Mouse (Mus musculus) gastrocnemius, adult 2 months (tissue): ENCODE results near the gene Arhgap28. TPM values are rescaled to one million over a fixed set of nuclear protein-coding genes. Genes with fewer than 3 reads are reported as not detected.
A peak's percentile ranks its signal among the peaks of the same experiment; 100 is the strongest.

Experiments
- DNase-seq: peaks from one replicate; pipeline ENCODE4 v3.0.0; 2022
- H3K27ac ChIP-seq: fragments of 200-600 bp; 2 replicates; pipeline ENCODE4 v1.8.1; 2022; ENCODE audit warnings: mild to moderate bottlenecking
- H3K4me3 ChIP-seq: fragments of 200-600 bp; 2 replicates; pipeline ENCODE4 v1.8.1; 2022; ENCODE audit warnings: mild to moderate bottlenecking, moderate library complexity
- CTCF ChIP-seq: fragments of 200-600 bp; IDR thresholded peaks from 2 replicates; pipeline ENCODE4 v1.8.1; 2022; ENCODE audit warnings: antibody characterized with exemption, mild to moderate bottlenecking, moderate library complexity
- intact Hi-C: fragments of 180-260 bp; cut with DNase I; formaldehyde crosslinking; loops from one replicate; pipeline ENCODE4 v1.15.1; 2025
- total RNA-seq, 2 experiments: library from RNA; stranded (reverse); gene quantifications; 2 replicates each; pipeline ENCODE4 v1.2.3; 2021

Gene Arhgap28
- total RNA-seq, 2 experiments from 2014 or later, result 0.56 to 0.86 TPM

- intact Hi-C loops, result loop anchor here (1.0 kb wide), 1 partner anchor 254 kb away; no protein-coding TSS in a partner anchor
- peak overlapping the region; percentile 50 for H3K27ac ChIP-seq
- DNase-seq, result peak; percentile 71
These were observed 91.3 kb downstream of the Arhgap28 start for GRCm38 (mm10) chr17:67912640-67913039.

GRCm38 (mm10) chr17:67912051-67912450 lies 91.9 kb downstream of the Arhgap28 start:
- intact Hi-C loops, result loop anchor here (1.0 kb wide), 1 partner anchor 254 kb away; no protein-coding TSS in a partner anchor
- H3K27ac ChIP-seq, result peak overlapping the region; percentile 50
- no peak for TF ChIP-seq CTCF

More at GRCm38 (mm10) chr17:67912640-67913039, 91.3 kb downstream of the Arhgap28 start:
- peak overlapping the region; percentile 52 for H3K4me3 ChIP-seq
- peak; percentile 86 for TF ChIP-seq CTCF

GRCm38 (mm10) chr17:67908537-67908936 lies 95.4 kb downstream of the Arhgap28 start:
- no peak overlapping the region for H3K27ac ChIP-seq
- no peak overlapping the region for H3K4me3 ChIP-seq
- no peak for TF ChIP-seq CTCF
- intact Hi-C loops, result no loop called here
- DNase-seq, result no peak

More at GRCm38 (mm10) chr17:67912051-67912450, 91.9 kb downstream of the Arhgap28 start:
- DNase-seq, result no peak
- peak overlapping the region; percentile 52 for H3K4me3 ChIP-seq

GRCm38 (mm10) chr17:67908137-67908536 lies 95.8 kb downstream of the Arhgap28 start:
- no peak overlapping the region for H3K4me3 ChIP-seq
- DNase-seq, result no peak
- H3K27ac ChIP-seq, result no peak overlapping the region
- intact Hi-C loops, result no loop called here
- no peak for TF ChIP-seq CTCF

DNA sequence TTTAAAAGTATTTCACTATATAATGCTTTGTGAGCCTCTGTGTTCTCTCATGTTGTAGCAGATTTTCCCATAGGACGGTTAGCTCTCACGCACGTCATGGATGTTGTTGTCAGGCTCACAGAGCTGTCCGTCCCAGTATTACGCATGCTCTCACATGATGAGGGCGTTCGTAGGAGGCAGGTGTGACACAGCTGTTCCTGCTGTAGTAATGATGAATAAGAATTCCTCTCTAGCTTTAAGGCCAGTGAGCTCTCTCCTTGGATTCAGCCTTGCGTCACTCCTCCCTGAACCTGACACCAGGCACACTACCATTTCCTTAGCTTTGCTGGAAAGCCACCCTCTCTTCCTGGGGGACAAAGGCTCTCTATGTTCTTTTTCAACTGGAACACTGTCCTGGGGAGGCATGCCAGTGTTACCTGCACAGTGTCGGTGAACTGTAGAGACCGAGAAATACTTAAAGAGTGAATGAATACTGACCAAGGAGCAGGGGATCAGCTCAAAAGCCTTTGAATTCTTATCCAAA lies 96.3 kb downstream of the Arhgap28 start:
- intact Hi-C loops, result no loop called here

GRCm38 (mm10) chr17:67906236-67906635 lies 97.7 kb downstream of the Arhgap28 start:
- Histone ChIP-seq H3K27ac (no peak overlapping the region), H3K4me3 (no peak overlapping the region)
- intact Hi-C loops, result no loop called here
- DNase-seq, result no peak
- no peak for TF ChIP-seq CTCF

More for the DNA sequence above, 96.3 kb downstream of the Arhgap28 start:
- Histone ChIP-seq H3K4me3 (no peak overlapping the region), H3K27ac (no peak overlapping the region)
- no peak for DNase-seq
- no peak for TF ChIP-seq CTCF

DNA sequence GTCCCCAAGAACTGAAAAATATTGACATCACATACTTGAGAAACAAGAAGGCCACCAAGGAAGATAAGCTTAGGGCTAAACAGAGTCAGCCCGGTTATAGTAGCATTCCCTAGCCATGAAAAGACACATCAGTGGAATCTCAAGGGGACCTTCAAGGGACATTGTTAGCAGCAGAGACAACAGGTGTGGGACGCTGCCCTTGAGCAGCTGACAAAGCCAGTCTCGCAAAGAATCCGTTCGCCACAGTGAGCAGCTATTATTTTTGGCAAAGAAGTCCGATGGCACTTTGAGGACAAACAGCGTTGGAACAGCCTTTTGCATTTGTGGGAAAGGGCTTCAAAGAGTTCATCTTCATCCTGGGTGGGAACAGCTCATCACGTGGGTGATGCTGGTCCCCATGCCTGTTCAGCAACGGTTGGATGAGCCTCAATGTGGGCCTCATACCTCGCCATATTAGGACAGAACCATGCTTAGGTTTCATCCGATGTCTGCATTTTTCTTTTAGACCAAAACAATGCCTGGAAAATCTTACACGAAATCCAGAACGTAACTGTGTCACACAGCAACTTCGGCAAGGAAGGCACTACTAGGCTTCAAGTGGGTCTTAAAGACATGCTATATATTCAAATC lies 99.5 kb downstream of the Arhgap28 start:
- no peak for DNase-seq
- intact Hi-C loops, result no loop called here
- TF ChIP-seq CTCF, result no peak
- H3K4me3 ChIP-seq, result no peak overlapping the region
- no peak overlapping the region for H3K27ac ChIP-seq

DNA sequence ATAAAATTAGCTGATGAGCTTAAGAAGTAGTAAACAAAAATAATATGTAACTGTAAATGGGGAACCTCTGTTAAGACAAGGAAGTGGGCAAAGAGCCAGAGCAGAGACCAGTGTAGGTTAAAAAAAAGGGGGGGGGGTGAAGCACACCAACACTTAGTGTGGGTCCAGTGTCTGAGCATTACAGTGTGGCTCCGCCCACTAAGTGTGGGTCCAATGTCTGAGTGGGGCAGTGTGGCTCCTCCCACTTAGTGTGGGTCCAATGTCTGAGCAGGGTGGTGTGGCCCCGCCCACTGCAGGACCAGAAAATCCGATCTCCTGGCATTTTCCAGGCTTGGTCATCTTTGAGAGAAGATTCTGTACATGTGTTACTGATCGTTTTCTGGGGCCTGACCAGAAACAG lies 101.1 kb downstream of the Arhgap28 start:
- intact Hi-C loops, result no loop called here
- Histone ChIP-seq H3K4me3 (no peak overlapping the region), H3K27ac (no peak overlapping the region)
- DNase-seq, result no peak
- no peak for TF ChIP-seq CTCF

GRCm38 (mm10) chr17:67901161-67901560 lies 102.8 kb downstream of the Arhgap28 start:
- H3K4me3 ChIP-seq, result no peak overlapping the region
- H3K27ac ChIP-seq, result no peak overlapping the region
- no peak for DNase-seq
- no peak for TF ChIP-seq CTCF
- intact Hi-C loops, result no loop called here

- no peak for TF ChIP-seq CTCF
- H3K4me3 ChIP-seq, result no peak overlapping the region
- intact Hi-C loops, result no loop called here
- no peak for DNase-seq
- H3K27ac ChIP-seq, result no peak overlapping the region
These were observed 104.5 kb downstream of the Arhgap28 start for GRCm38 (mm10) chr17:67899376-67899775.

DNA sequence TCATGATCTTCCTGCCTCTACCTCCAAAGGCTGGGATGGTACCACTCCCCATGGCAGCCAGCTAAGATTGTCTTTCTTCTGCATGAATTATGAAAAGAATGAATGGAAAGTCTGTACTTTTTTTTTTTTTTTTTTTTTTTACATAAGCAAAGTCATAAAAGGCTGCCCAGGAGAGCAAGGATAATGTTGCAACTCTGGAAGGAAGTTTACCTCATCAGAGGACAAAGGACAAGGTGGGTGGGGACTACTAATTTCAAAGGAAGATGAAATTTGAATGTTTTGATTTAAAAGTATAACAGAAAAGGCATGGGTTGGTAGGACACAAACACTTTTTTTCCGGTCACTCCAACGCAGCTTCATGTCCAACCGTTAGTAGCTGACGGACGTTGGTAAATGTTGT lies 107.5 kb downstream of the Arhgap28 start:
- DNase-seq, result no peak
- TF ChIP-seq CTCF, result no peak
- intact Hi-C loops, result no loop called here
- Histone ChIP-seq H3K27ac (no peak overlapping the region), H3K4me3 (no peak overlapping the region)

DNA sequence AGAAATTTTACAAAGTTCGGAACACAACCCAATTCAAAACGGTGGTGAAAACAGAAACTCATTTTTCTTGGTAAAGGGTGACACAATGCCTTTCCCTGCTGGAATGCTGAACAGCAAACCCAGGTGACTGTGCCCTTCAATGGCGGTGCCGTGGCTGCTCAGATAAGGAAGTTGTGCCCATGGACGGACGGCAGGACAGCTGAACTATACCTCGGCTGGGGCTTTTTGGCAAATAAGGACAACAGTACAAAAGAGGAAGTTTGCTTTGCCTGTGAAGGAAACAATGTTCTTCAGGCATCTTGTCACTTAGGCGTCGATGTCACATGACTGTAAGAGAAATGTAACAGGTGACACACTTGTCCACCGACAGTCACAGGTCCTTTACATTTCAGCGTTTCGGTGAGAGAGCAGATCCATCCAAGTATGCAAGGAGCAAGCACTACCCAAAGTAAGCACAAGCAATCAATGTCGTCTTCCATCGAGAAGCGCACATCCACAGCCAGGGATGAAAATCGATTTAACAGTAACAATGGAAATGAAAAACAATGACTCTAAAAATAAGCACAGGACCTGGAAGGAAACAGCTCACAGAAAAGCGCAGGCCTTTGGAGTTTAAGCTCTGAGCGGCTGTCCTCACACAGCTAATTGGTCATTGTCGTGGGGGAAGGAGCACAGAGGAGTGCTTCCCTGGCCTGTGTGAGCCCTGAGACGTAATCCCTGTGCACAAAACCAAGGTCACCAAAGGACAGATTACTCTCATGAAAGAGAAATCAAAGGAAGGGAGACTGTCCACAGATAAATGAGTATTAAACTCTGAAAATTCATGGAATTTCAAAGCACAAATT lies 114.2 kb downstream of the Arhgap28 start:
- intact Hi-C loops, result no loop called here
- H3K27ac ChIP-seq, result peak overlapping the region; percentile 78
- no peak for DNase-seq
- H3K4me3 ChIP-seq, result peak overlapping the region; percentile 46
- no peak for TF ChIP-seq CTCF

- Histone ChIP-seq H3K4me3 (no peak overlapping the region), H3K27ac (no peak overlapping the region; the same call in 1 of the 2 replicates)
- TF ChIP-seq CTCF, result no peak
- no peak for DNase-seq
- intact Hi-C loops, result no loop called here
These were observed 115.8 kb downstream of the Arhgap28 start for GRCm38 (mm10) chr17:67888081-67888480.
